Mouse (Mus musculus) small intestine, adult 2 months (tissue): ENCODE results near the gene Gm28374.

Experiments
- CTCF ChIP-seq: fragments of 200-500 bp; IDR thresholded peaks from 2 replicates; pipeline ENCODE4 v1.5.1; 2012; ENCODE audit warnings: low read depth, mild to moderate bottlenecking, control low read depth, inconsistent platforms, low read length, moderate library complexity, mixed read lengths; ENCODE audit not compliant: insufficient replicate concordance, insufficient read length; ENCODE audit errors: extremely low read depth
- POLR2A ChIP-seq: fragments of 200-500 bp; IDR thresholded peaks from 2 replicates; pipeline ENCODE4 v1.6.1; 2012; ENCODE audit warnings: low read depth, mild to moderate bottlenecking, control low read depth, inconsistent platforms, low read length, moderate library complexity

- TF ChIP-seq CTCF (no peak), POLR2A (no peak)
Measured at GRCm38 (mm10) chr19:6088841-6089240, 6.8 kb upstream of the Gm28374 start.
